Mouse (Mus musculus): ENCODE measurements around the gene Meaf6.
A peak's percentile ranks its signal among the peaks of the same experiment; 100 is the strongest.

The Meaf6 gene

DNA sequence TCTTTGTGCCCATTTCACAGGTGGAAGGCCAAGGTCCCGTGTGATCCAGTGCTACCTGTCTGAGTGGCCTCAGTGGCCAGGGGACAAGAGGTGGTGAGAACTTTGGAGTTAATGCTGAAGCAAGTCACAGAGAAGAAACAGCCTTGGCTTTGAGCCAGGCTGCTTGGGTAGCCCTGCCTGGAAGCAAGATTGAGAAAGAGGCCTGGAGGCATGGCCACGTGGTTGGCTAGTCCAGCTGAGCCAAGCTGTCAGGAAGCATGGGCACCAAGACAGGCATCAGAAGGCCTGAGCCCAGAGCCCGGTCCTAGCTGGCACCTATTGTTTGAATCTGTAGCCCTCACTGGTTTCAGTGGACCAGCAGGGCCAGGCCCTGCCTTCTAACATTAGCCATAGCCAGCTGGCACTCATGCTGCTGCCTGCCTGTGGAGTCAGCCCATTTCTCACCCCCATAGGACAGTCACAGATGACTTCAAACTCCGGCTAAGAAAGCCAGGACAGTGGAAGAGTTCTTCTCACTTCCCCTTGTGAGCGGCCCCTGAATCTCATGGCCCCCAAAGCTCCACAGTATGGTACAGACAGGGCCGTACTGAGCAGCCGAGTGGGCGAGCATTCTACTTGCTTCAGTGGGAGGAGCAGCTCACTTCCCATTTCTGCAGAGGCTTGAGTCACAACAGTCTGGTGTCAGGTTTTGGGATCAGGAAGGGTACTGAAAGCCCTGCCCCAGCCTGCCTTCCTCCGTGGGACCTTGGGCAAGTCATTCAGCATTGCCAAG, 31.3 kb downstream of the Meaf6 start:
- DNase-seq: peak; percentile 82 to 89

DNA sequence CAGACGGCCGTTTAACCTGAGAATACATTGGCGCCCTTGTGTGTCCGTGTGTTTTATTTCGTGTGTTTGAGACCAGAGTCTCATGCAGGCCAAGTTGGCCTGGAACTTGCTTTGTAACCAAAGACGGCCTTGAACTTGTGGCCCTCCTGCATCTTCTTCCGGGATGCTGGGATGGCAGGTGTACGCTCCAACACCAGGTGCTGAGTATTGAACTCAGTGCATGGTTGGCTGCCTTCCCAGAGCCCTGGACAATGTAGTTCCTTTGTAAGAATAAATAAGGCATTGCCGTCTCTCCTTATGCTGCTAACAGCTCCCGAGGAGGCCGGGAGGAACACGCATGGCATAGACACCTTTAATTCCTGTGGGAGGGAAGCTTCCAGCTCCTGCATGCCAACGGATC, 32.0 kb downstream of the Meaf6 start:
- peak; percentile 57 to 58 for DNase-seq

DNA sequence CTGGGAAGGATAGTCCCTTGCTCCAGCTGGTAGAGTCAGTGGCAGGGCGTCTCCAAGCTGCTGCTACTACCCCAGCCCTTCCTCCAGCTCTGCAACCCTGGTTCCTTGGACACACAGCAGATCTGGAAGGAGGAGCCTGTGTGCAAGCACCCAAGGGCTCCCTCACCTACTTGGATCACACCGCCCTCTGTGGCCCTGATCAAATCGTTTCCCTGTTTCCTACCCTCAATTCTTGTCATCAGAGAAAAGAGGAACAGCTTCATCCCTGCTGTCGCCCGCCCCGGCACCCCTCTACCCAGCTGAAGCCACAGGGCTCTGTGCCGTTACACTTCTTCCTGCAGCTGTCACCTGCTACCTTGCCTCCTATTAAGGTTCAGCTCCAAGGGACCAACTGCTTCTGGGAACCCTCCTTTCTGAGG, 33.0 kb downstream of the Meaf6 start:
- no peak for DNase-seq

DNA sequence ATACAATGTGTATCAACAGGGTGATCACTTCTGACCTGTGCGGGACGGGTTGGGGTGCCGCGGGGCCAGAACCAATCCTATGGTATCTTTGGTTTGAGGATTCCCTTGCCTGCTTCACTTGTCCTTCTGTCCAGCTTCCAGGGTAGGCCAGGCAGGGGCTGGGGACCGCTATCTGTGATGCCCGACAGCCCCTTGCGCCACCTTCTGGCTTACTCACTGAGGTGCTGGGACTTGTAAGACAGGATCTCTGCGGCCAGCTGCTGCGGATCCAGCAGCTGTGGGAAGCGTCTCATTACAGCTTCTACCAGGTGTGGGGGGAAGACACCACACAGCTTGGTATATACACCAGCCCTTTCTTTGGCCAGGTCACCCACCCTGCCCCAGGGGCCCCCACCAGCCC, 34.1 kb downstream of the Meaf6 start:
- DNase-seq: peak in 1 of 2 experiments; percentile 42

DNA sequence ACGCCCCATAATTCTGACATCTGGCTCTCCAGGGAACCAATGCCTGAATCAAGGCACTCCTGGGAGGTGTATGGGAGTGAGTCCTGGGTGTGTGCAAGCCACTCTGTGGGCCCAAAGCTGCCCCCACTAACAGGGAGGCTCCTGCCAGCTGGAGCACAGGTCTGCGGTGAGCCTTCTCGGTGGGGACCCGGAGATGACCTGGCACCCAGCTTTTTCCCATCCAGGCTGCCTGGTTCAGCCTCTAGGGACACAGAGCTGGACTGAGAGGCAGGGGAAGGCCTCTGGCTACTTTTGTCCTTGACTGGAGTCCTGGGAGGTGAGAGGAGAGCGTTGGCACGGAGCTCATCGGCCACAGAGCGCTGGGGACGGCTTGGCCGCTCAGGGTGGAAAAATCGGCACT, 34.8 kb downstream of the Meaf6 start:
- DNase-seq: no peak

DNA sequence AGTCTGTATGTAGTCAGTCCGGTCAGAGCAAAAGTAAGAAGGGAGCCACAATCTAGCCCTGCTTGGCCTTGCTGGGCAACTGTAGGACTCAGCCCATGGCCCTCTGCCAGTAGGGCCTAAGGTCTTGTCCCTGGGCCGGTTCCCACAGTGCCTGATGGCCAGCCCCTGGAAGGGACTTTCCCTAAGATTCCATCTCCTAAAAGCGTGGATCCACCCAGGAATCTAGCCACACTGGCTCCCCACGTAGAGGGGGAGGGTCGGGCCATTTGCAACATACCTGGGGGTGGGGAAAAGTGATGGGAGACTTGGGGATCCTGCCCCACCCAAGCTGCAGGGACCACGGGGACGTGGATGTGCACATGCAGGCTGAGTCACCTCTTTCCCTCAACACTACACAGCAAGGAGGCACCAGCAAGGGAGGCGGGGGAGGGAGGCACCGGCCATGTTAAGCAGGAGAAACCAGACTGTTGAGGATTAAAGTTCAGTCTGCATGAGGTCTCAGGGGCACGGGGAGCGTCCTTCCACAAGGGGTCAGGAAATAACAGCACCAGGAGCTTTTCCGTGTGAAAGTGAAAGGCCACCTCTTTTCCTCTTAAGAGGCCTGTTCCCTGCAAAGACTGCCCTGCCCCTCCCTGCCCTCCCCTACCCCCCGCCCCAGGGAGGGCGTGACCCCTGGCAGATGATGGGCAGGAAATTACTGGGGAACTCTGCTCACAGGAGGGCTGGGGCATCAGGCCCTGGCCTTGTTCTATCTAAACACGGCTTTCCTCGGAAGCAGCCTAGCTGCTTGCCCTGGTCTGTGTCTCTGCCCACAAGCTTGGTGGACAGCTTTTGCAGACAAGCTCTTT, 37.7 kb downstream of the Meaf6 start:
- DNase-seq: no peak

DNA sequence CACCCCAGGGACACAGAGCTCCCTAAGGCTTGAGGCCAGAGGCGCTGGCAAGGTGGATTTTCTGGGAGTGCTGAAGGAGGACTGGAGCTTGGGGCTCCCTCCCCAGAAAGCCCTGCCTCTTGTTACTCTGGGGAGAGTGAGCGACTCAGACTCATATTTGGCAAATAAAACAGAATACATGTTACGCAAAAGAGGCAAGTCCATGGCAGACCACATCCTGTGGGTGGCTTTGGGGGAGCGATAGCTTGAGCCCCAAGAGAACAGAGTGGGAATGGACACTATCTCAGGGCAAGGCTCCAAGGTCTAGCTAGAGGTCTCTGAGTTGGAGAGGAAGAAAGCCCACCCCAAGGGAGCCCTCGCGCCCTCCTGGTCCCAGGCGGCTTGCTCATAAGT, 38.3 kb downstream of the Meaf6 start:
- no peak for DNase-seq

DNA sequence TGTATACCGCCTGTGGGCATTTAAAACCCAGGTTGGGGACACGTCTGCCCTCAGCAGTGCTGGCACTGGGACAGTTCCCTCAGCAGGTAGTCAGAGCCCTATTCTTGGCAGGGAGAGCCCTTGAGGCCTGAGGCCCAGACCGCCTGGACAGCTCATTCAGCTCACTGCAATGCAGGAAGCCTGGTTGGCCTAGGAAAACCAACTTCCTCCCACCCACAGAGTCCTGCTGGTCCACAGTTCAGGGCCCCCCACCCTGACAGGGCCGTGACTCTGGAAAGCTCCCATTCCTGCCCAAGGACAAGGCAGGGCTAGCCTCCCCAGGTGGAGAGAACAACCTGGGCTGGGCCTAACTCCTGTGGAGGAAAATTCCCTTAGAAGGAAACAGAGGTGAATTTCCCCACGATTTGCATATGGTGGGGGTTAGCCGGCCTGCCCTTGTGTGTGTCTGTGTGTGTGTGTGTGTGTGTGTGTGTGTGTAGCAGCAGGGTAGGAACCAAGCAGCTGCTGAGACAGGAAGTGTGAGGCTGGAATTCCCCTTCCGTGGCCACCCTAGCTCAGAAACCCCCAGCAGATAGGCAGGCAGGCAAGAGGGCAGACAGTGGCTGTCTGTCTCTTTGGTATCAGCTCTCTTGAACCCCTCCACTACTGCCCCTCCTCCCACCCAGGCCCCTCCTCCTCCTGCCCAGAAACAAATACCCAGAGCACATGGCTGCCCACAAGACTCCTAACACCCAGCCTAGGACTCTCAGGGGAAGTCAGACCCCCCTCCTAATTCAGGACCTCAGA, 39.7 kb downstream of the Meaf6 start:
- no peak for DNase-seq

DNA sequence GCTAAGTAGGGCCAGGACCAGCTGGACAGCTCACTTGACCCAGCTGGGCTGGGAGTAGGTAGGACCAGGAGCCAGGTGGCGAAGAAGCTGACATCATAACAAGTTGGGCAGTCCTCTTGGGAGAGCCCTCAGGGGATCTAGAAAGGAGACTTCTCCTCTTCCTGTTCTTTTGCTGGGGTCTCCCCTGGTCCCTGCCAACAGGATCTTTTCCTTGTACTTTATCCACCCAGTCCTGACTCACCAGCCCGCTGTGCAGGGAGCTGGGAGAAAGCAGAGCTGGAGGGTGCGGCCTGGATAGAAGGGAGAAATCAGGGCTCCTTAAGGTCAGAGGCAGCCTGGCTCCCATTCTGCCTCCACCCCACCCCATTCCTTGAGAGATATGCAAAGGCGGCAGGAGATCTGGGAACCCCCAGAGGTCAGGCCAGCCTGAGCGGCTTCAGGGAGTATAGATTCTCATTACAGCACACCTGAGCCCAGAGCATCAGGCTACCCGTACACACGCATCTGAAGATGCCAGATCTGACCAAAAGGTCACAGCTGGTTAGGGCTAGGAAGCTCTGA, 40.5 kb downstream of the Meaf6 start:
- DNase-seq: no peak

DNA sequence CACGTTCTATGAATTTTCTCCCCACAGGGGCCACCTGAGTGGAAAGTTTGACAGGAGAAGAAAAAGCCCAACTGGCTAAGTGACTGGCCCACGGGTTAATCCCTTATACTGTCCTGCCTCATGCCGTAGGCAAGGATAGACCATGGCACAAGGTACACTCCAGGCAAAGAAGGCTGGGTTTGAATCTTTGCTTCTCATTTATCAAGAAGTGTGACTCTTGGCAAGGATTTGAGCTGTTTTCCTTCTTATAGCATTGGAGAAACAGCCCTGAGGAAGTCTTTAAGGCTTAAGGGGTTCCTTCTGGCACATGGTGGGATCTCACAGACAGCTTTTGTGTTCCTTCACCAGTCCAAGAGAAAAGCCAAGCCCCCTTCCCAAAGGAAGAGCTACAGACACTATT, 41.3 kb downstream of the Meaf6 start:
- DNase-seq: no peak

DNA sequence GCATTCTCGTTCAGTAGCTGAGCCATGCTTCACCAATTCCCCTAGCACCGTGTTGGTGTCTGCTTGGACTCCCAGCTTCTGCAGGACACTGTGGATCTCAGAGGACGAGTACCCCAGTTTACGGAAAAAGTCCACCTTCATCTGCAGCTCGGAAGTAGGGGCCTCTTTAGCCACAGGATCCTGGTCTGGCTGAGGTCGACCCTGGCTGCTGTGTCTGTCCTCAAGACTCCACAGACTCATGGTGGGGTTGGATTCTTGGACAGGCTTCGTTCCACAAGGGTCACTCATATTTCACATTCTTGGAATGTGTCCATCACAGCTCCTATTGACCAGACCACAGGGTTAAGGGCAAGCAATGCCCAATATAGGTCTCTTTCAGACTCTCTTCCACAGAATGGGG, 41.8 kb downstream of the Meaf6 start:
- no peak for DNase-seq

DNA sequence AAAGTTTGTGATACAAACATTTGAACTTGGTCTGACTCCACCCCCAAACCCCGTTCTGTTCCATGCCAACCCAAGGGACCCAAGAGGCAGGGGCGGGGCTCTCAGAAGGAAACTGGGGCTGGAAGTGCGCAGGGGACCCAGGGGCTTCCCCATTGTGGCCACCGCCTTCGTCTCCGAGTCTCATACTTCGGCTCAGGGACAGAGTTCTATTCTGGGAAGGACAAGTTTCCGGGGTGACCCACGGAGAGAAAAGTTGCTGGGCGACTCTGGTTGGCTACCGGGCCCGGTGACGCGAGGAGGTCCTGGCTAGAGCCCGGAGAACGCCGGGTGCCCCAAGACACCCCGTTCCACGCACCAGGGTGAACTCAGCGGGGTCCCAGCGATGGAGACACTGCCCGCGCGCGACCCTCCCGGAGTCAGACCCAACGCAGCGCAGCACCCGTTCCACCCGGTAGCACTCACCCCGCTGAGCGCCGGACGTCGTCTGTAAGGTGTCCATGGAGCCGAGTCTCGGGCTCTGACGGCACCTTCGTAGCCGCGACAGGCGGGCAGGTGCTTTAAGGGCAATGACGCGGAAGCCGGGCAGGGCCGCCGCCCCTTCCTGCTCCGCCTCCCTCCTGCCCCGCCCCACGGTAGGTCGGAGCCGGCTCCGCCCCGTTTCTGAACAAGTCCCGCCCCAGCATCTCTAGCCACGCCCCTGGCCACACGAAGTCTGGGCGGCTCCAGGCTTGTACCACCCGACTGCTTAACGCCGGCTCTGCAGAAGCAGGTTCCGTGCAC, 42.6 kb downstream of the Meaf6 start, which contains the start of gene Zc3h12a:
TSS of gene Zc3h12a (minus strand) at position 536 of the 780 bp plus-strand sequence.
- peak; percentile 84 to 88 for DNase-seq

DNA sequence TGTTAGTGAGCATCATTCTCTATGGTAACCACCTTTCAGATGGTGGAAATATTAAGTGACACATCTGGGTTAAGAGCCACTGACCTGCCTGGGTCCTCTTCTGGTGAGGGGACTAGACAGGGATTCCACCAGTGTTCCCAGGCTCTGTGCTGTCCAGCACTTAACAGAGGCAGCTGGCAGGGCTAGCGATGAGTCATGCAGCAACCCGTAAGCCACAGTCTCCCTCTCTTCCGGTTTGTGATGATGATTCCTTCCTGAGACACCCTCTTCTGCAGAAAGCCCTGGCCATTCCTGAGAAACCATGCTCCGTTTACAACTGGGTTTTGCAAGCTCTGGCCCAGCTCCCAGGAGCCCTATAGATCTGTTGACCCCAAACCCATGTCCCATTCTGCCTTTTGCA, 46.6 kb downstream of the Meaf6 start:
- DNase-seq: no peak

DNA sequence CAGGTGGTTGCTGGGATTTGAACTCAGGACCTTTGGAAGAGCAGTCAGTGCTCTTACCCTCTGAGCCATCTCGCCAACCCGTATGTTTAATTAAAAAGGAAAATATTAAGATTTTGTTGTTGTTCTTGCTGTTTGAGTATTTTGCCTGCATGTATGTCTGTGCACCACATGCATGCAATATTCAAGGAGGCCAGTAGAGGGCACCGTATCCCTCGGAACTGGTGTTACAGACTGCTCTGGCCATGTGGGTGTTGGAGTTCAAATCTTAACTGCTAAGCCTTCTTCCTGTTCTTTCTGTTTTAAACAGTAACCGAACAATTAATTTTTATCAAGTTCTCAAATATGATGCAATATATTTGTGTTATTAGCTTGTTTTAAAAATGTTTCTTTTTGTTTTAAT, 47.5 kb downstream of the Meaf6 start:
- DNase-seq: peak; percentile 89 to 91

DNA sequence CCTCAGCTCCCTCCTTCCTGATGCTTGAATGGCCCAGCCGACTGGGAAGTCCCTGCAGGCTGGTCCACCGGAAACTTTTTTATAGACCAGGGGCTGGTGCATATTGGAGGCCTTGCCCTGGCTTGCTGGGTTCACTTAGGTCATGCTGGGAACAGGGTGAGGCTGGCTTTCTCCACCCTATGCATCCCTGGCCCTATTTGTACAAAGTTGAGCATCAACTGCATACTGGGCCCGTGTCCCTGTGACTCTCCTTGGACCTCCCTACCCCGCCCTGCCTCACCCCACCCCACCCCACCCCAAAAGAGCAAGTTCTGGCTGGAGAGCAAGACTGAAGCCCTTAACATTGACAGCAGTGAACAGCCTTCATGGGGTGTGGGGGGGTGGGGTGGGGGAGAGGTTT, 49.3 kb downstream of the Meaf6 start:
- DNase-seq: no peak

DNA sequence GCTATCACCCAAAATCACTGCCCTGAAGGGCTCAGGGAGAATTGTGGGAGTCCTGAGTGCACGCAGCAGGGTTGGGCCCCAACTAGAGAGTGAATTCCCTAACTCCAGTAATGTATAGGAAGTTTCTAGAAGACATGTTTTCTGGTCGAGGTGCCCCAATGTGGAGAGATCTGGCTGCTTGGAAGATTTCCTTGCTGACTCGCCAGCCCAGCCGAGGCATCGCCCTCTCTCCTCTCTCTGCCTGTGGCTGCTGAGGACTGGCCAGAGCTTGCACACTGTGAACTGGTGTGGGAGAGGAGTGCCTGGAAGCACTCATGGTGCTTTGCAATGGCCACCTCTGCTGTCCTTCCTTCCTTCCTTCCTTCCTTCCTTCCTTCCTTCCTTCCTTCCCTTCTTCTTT, 49.7 kb downstream of the Meaf6 start:
- DNase-seq: no peak

DNA sequence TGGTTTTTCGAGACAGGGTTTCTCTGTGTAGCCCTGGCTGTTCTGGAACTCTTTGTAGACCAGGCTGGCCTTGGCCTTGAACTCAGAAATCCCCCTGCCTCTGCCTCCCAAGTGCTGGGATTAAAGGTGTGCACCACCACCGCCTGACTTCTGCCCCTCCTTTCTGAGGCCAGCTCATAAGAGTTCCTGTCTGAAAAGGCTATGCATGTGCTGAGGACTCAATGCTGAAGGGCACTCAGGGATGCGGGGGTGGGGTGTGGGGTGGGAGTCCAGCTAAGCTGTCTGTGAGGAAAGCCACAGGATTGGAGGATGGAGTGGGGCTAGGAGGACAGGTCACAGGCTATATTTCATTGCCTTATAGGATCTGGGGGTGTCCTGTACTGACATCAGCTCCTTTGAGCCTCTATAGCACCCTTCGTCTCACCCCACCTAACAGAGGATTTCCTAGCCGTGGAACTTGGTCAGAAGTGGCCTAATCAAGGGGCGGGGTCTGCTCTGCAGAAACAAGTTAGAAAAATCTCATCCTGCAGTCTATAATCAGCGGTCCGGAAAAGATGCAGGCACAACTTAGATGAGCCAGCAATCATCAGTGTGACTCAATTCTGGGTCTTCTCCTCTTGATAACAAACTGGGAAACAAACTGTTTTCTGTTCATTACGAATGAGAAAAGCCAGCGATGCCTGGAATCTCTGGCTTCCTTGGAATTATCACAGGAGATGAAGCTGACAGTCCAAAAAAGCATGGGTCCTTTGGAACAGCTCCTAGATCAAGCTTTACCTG, 50.3 kb downstream of the Meaf6 start:
- no peak for DNase-seq

DNA sequence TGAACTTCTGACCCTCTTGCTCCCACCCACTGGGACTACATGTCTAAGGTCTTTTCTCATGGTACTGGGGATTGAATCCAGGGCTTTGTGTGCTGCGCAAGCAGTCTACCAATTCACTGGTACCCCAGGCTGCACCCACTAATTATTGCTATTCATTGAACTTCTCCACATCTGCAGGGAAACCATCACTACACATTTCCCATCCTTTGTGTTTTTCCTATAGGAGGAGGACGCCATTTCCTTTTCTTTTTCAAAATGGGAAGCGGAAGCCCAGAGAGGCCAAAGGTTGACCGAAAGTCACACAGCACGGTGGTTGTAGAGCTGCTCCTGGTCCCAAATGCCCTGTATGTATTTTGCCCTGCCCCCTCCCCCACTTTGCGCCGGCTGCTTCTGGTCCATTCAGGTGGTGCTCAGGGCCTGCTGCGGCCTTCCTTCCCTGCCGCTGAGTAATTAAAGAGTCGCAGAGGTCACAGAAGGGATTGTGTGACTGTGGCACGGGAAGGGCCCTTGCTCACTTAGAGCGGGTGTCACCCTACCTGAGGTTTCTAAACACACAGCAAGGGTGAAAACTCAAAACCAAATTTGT, 51.5 kb downstream of the Meaf6 start:
- no peak for DNase-seq

DNA sequence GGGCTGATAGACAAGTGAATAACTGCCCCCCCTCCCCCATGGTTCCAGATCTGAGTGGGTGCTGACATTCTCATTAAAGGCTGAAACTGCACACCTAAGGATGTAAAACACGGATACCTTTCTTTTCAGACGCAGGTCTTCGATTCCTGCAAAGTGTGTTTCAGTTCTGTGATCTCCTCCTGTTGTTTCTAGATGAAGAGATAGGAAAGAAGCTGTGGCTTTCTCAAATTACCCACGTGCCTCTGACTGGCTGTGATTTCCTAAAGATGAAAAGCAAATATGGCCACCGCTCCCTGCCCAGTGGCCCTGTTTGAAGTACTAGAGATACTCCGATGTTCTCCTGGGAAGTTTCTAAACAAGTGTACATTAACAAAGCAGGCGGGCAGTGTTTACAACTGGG, 53.4 kb downstream of the Meaf6 start:
- no peak for DNase-seq

DNA sequence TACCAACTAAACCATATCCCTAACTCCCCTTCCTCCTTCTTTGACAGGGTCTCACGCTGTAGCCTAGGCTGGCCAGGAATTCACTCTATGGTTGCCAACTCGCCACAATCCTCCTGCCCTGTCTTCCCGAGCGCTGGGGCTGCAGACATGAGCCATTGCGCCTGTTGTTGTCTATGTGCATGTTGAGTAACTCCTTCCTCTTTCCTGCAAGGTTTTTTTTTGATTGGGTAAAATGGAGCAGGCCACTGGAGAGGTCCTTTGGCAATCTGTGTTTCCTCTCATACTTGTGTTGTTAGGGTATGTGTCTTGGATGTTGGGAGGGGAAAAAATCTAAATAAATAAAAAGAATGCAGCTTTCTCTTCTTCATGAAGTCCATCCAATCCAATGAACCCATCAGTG, 59.3 kb downstream of the Meaf6 start:
- no peak for DNase-seq

DNA sequence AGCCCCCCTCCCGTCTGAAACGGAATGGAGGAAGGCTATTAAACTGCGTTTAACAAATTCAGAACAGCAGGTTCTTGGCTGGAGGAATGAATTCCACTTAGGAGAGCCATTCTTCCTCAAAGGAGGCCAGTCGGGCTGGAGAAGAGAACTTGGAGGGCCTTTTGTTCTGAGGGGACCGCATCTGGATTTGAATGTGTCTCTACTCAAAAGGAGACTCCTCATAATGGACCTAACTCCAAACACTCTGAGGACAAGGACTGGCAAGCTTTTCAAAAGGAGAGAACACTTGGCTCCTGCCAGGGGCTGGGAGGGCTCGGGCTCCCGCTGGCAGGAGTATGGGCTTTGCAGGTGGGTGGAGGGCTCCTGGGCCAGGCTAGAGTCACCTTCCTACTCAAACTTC, 59.7 kb downstream of the Meaf6 start:
- DNase-seq: peak in 1 of 2 experiments; percentile 44
